Mouse (Mus musculus) thymus, adult 2 months (tissue): ENCODE data around the gene B3galt5.

Source experiments
- CTCF ChIP-seq: fragments of 200-500 bp; IDR thresholded peaks from 2 replicates; pipeline ENCODE4 v1.5.1; 2012; ENCODE audit warnings: mild to moderate bottlenecking, control low read depth, low read length, moderate library complexity, borderline replicate concordance; ENCODE audit not compliant: control insufficient read depth, poor library complexity, insufficient read depth; ENCODE audit errors: extremely low read depth
- POLR2A ChIP-seq: fragments of 200-500 bp; IDR thresholded peaks from 2 replicates; pipeline ENCODE4 v1.6.1; 2012; ENCODE audit warnings: mild to moderate bottlenecking, low read length, control low read depth, moderate library complexity; ENCODE audit not compliant: control insufficient read depth, poor library complexity, insufficient read depth; ENCODE audit errors: extremely low read depth

DNA sequence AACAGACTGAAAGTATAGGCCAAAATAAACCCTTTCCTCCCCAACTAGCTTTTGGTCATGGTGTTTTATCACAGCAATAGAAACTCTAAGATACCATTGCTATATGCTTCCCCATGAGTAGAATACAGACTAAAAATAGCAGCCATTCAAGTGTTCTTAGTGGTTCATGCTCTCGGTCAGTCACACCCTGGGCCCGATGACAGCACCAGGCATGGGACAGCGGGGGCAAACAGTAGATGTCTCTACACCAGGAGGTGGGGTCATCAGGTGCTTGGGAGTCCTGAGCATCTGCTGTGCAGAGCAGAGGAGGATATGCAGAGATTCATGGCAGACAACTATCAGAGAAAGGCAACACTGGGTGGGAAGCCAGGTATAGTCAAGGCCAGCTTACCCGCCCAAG lies 22.6 kb upstream of the B3galt5 start:
- TF ChIP-seq CTCF (no peak), POLR2A (no peak)
